Mouse (Mus musculus) C2C12 (cell line): ENCODE data around the gene Barhl1. TPM values are rescaled to one million over a fixed set of nuclear protein-coding genes. Genes with fewer than 3 reads are reported as not detected.

Source experiments
- H3K27me3 ChIP-seq: one replicate; pipeline ENCODE4 v1.6.1; 2011; ENCODE audit not compliant: control insufficient read depth, insufficient read depth, insufficient read length
- H3K36me3 ChIP-seq: one replicate; pipeline ENCODE4 v1.6.1; 2011; ENCODE audit not compliant: control insufficient read depth, insufficient read depth
- H3K4me3 ChIP-seq: one replicate; pipeline ENCODE4 v1.5.1; 2011; ENCODE audit warnings: mild to moderate bottlenecking, control low read depth; ENCODE audit not compliant: poor library complexity, insufficient read depth, severe bottlenecking
- H3K79me2 ChIP-seq: one replicate; pipeline ENCODE4 v1.6.1; 2011; ENCODE audit not compliant: control insufficient read depth, insufficient read depth
- H3K79me3 ChIP-seq: one replicate; pipeline ENCODE4 v1.6.1; 2011; ENCODE audit warnings: low read depth, control low read depth
- H3ac ChIP-seq: one replicate; pipeline ENCODE3; 2011; ENCODE audit warnings: low read depth; ENCODE audit not compliant: control insufficient read depth, insufficient read length
- CEBPB ChIP-seq: IDR thresholded peaks from one replicate; pipeline ENCODE4 v1.6.1; 2011; ENCODE audit warnings: low read depth, mild to moderate bottlenecking, control low read depth, moderate library complexity
- CTCF ChIP-seq: IDR thresholded peaks from one replicate; pipeline ENCODE4 v1.5.1; 2011; ENCODE audit not compliant: control insufficient read depth, insufficient read depth, insufficient read length
- FOSL1 ChIP-seq: IDR thresholded peaks from one replicate; pipeline ENCODE4 v1.8.0; 2011; ENCODE audit warnings: mild to moderate bottlenecking, low read length; ENCODE audit not compliant: poor library complexity, insufficient read depth, severe bottlenecking
- MAX ChIP-seq: IDR thresholded peaks from one replicate; pipeline ENCODE4 v1.6.1; 2011; ENCODE audit warnings: mild to moderate bottlenecking, control low read depth
- MYOD1 ChIP-seq: IDR thresholded peaks from one replicate; pipeline ENCODE4 v1.6.1; 2011; ENCODE audit warnings: low read depth; ENCODE audit not compliant: control insufficient read depth, insufficient read length
- MYOG ChIP-seq: IDR thresholded peaks from one replicate; pipeline ENCODE4 v1.6.1; 2011; ENCODE audit not compliant: control insufficient read depth, insufficient read length; ENCODE audit errors: extremely low read depth
- USF1 ChIP-seq: IDR thresholded peaks from one replicate; pipeline ENCODE4 v1.6.1; 2011; ENCODE audit warnings: low read depth, mild to moderate bottlenecking, control low read depth, moderate library complexity
- polyA plus RNA-seq: library from polyadenylated mRNA; unstranded; fragments of >200 nt; fragmentation: generic; extraction: Trizol; gene quantifications from one replicate; pipeline ENCODE4 v1.2.1, GENCODE M21; 2012; ENCODE audit warnings: missing spikeins

The Barhl1 gene
- polyA plus RNA-seq, 1 experiment, result 0.01 TPM

DNA sequence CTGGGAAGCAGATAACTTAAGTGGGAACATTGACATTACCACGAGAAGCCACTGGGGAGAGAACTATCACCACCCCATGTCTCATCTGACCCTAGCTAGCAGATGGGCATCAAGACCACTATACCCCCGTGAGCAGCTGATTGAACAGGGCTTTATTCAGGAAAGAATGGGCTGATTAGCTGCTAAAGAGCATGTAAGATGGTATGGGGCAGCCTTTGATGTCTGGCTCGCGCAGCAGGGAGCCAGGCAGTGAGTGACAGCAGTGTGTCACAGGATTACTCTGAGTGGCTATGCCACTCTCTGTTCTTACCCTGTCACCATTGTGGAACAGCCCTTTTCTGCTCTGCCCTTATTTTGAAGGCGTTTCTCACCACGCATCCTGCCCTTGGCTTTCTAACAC is 22.9 kb downstream of the Barhl1 start:
- peaks cover 89% of the 10 kb centered on the region for H3K36me3 ChIP-seq
- H3K79me2 ChIP-seq, result no peaks in the 10 kb centered on the region
- no peaks in the 10 kb centered on the region for H3K79me3 ChIP-seq

DNA sequence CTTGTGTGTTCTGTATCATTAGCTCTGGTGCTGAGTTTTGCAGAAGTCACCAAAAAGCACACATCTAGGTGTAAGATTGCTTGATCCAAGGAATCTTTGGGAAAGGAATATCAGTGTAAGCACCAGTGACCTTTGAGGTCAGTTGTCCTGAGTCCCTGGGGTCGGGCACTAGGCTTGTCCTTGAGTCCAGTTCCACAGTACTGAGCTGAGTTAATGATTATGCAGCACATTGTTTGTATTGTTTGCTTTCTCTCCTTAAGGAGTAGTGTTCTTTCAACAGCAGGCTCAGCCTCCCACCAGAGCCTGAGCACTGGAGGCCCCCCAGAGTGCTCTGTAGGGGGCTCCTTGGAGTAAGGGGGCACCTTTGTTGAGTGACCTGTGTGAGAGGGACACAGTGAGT is 23.7 kb downstream of the Barhl1 start:
- Histone ChIP-seq H3K4me3 (no peak overlapping the region), H3K79me3 (no peaks in the 10 kb centered on the region), H3ac (no peak overlapping the region), H3K79me2 (no peaks in the 10 kb centered on the region), H3K27me3 (no peaks in the 10 kb centered on the region), H3K36me3 (peaks cover 91% of the 10 kb centered on the region)
- TF ChIP-seq CTCF (no peak), MAX (no peak), MYOD1 (no peak), USF1 (no peak), FOSL1 (no peak), MYOG (no peak)

More for the DNA sequence above, 22.9 kb downstream of the Barhl1 start:
- no peak overlapping the region for H3ac ChIP-seq
- H3K4me3 ChIP-seq, result no peak overlapping the region
- TF ChIP-seq MAX, result no peak
- TF ChIP-seq USF1, result no peak
- no peak for TF ChIP-seq MYOD1
- no peak for TF ChIP-seq FOSL1
- no peak for TF ChIP-seq MYOG
- H3K27me3 ChIP-seq, result no peaks in the 10 kb centered on the region

GRCm38 (mm10) chr2:28884914-28885313 is 31.6 kb downstream of the Barhl1 start:
- no peak overlapping the region for H3K4me3 ChIP-seq
- H3K79me3 ChIP-seq, result no peaks in the 10 kb centered on the region
- H3K27me3 ChIP-seq, result no peaks in the 10 kb centered on the region
- peaks cover 85% of the 10 kb centered on the region for H3K36me3 ChIP-seq
- no peak for TF ChIP-seq MAX
- no peak for TF ChIP-seq MYOD1
- TF ChIP-seq CTCF, result no peak
- no peak for TF ChIP-seq MYOG
- no peak for TF ChIP-seq USF1
- no peak for TF ChIP-seq FOSL1
- no peak for TF ChIP-seq CEBPB
- no peak overlapping the region for H3ac ChIP-seq
- no peaks in the 10 kb centered on the region for H3K79me2 ChIP-seq

- no peaks in the 10 kb centered on the region for H3K27me3 ChIP-seq
- no peak overlapping the region for H3K4me3 ChIP-seq
- no peak for TF ChIP-seq CTCF
- TF ChIP-seq MYOD1, result peak; percentile 77
- no peaks in the 10 kb centered on the region for H3K79me3 ChIP-seq
- no peak overlapping the region for H3ac ChIP-seq
- peaks cover 82% of the 10 kb centered on the region for H3K36me3 ChIP-seq
- no peaks in the 10 kb centered on the region for H3K79me2 ChIP-seq
These were observed 33.5 kb downstream of the Barhl1 start for GRCm38 (mm10) chr2:28882826-28883485.

DNA sequence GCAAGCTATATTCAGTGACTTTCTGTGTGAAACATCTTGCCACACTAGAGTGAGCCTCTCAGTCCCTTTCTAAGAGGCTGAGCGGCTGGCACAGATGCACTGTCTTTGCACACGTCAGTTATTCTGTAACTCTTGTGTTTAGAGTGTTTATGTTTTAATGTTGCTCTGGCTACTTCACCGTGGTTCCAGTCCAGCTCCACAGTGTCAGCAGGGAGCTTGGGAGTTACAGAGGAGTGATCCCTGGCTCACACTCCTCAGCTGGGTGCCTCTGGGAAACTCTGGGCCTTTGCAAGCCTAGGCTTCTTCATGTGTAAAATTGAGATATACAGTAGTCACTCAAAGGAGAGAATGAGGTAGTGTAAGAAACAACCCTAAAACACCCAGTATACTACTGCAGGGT is 34.4 kb downstream of the Barhl1 start:
- Histone ChIP-seq H3K79me3 (no peaks in the 10 kb centered on the region), H3K27me3 (no peaks in the 10 kb centered on the region), H3ac (no peak overlapping the region), H3K79me2 (no peaks in the 10 kb centered on the region), H3K4me3 (no peak overlapping the region), H3K36me3 (peaks cover 83% of the 10 kb centered on the region)
- TF ChIP-seq USF1 (no peak), CEBPB (no peak), FOSL1 (no peak), MYOD1 (no peak), MAX (no peak), MYOG (no peak), CTCF (no peak)

- TF ChIP-seq FOSL1 (no peak), CEBPB (no peak), MAX (no peak), CTCF (no peak), USF1 (no peak), MYOD1 (no peak), MYOG (no peak)
- Histone ChIP-seq H3K79me3 (no peaks in the 10 kb centered on the region), H3K27me3 (no peaks in the 10 kb centered on the region), H3K4me3 (no peak overlapping the region), H3ac (no peak overlapping the region), H3K36me3 (peaks cover 83% of the 10 kb centered on the region), H3K79me2 (no peaks in the 10 kb centered on the region)
These were observed 35.2 kb downstream of the Barhl1 start for GRCm38 (mm10) chr2:28881275-28881674.
